Mouse (Mus musculus): ENCODE results near the gene Nt5c2. TPM values are rescaled to one million over a fixed set of nuclear protein-coding genes. Genes with fewer than 3 reads are reported as not detected.
A peak's percentile ranks its signal among the peaks of the same experiment; 100 is the strongest.

Gene Nt5c2
- polyA plus RNA-seq, 1 experiment = 11.7 TPM

DNA sequence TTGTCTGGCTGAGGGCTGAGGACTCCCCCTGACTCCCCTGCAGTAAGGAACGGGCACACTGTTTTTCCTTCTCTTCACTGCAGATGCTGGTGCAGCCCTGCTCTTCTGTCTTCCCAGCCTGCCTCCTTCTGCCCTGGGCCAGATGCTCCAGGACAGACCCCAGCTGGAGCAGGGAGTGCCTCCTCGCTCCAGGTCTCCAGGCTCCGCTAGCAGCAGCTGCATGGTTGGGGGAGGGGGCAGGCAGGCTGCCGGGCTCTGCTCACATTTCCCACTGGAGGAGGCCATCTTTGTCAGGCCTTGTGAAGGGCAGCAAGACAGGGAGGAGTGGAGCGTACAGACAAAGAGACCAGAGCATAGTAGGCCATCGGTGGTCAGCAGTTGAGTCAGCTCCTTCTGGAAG is 4.4 kb upstream of the Nt5c2 start:
- no peak for TF ChIP-seq FLI1 (IDR thresholded peaks at IDR 0.05; ENCODE audit: low read length)
- TF ChIP-seq GATA1 (IDR thresholded peaks at IDR 0.05; ENCODE audit: borderline replicate concordance, low read length) = no peak

DNA sequence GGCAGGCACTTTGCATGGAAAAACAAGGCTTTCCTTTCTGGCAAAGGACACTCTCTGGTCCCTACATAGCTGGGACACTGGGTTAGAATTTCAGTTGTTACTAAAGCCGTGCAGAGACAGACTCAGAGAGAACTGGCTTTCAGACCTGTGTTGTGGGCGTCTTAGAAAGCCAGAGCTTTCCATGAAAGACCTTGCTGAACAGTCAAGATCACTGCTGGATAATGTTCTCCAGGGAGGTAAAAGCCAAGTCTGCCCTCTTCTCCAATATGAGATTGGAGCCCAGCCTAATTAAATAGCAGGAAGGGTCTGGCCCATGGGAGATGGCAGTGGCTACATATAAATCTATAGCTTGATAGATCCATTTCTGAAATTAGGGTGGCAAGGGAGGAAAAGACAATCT is 3.4 kb upstream of the Nt5c2 start:
- H3K27me3 ChIP-seq (replicated peaks) = peaks cover 76% of the 10 kb centered on the region
- peaks cover 17% of the 10 kb centered on the region for H3K4me1 ChIP-seq

More for the DNA sequence above, 4.4 kb upstream of the Nt5c2 start:
- no peaks in the 10 kb centered on the region for H3K36me3 ChIP-seq (replicated peaks; ENCODE audit: low read length)
- H3K27me3 ChIP-seq (replicated peaks) = peaks cover 74% of the 10 kb centered on the region
- no peak overlapping the region for H3K4me3 ChIP-seq (replicated peaks)
- peaks cover 15% of the 10 kb centered on the region for H3K4me1 ChIP-seq
- H3K9me3 ChIP-seq = peaks cover 4% of the 10 kb centered on the region; the same call in 1 of the 2 replicates

DNA sequence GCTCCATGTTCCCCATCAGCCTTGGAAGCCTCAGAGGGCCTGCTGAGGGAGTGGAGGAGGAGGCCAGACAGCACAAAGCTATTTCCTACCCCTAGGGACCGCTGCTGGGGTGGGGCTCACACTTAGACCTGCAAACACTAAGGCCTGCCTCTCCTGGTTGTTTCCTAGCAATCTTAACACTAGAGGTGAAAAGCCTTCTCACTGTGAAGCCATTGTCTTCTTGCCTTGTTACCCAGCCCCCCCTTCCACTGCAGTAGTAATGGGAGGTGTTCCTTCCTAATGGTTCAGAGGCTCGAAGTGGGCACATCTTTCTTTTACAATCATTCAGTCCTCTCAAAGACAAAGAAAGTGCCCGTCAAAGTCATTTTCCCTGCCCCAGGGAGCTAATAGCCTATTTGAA is 2.9 kb upstream of the Nt5c2 start:
- Histone ChIP-seq H3K4me3 (replicated peaks) (no peak overlapping the region), H3K9me3 (peaks cover 10% of the 10 kb centered on the region; the same call in 1 of the 2 replicates), H3K4me1 (peaks cover 17% of the 10 kb centered on the region), H3K36me3 (replicated peaks; ENCODE audit: low read length) (no peaks in the 10 kb centered on the region), H3K27me3 (replicated peaks) (peaks cover 76% of the 10 kb centered on the region)
- TF ChIP-seq GATA1 (IDR thresholded peaks at IDR 0.05; ENCODE audit: borderline replicate concordance, low read length) = no peak
- TF ChIP-seq FLI1 (IDR thresholded peaks at IDR 0.05; ENCODE audit: low read length) = no peak

More for the DNA sequence above, 3.4 kb upstream of the Nt5c2 start:
- Histone ChIP-seq H3K4me3 (replicated peaks) (no peak overlapping the region), H3K36me3 (replicated peaks; ENCODE audit: low read length) (no peaks in the 10 kb centered on the region), H3K9me3 (peaks cover 5% of the 10 kb centered on the region; the same call in 1 of the 2 replicates)
- TF ChIP-seq GATA1 (IDR thresholded peaks at IDR 0.05; ENCODE audit: borderline replicate concordance, low read length) (no peak), FLI1 (IDR thresholded peaks at IDR 0.05; ENCODE audit: low read length) (no peak)

DNA sequence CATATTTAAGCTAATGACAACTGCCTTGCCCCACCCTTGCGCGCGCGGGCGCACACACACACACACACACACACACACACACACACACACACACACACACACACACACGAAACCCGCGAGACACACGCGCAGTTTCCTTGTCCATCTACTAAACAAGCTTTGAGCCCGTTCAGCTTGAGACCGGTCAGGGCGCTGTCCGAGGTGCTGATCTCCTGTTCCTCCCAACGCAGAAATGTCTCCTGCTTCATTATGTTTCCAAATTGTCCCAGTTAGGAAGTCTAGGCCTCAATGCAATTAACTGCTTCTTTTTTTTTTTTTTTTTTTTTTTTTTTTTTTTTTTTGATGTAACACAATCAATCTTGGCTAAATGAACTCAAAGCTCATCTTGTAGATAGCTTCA is 1.5 kb upstream of the Nt5c2 start:
- H3K36me3 ChIP-seq (replicated peaks; ENCODE audit: low read length) = no peaks in the 10 kb centered on the region
- peaks cover 17% of the 10 kb centered on the region for H3K4me1 ChIP-seq
- TF ChIP-seq GATA1 (IDR thresholded peaks at IDR 0.05; ENCODE audit: borderline replicate concordance, low read length) = no peak
- no peak for TF ChIP-seq FLI1 (IDR thresholded peaks at IDR 0.05; ENCODE audit: low read length)
- peaks cover 14% of the 10 kb centered on the region; the same call in 1 of the 2 replicates for H3K9me3 ChIP-seq
- no peak overlapping the region for H3K4me3 ChIP-seq (replicated peaks)
- H3K27me3 ChIP-seq (replicated peaks) = peaks cover 82% of the 10 kb centered on the region

DNA sequence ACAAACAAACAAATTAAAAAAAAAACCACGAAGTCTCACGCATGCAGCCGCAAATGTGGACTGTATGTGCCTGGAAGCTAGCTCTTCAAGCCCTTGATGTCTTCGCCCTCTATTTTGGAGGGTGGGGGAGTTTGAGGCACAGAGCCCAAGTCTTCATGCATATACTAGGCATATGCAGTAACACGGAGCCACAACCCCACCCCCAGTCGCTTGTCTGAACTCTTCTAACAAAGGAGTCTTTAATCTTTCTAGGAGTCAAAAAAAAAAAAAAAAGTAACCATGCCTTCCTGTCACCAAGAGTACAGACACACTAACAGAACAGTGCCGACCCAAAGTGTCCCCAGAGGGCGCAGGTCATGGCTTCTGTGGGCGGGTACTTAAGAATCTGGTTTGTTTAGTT is 1.0 kb upstream of the Nt5c2 start:
- Histone ChIP-seq H3K9me3 (peaks cover 14% of the 10 kb centered on the region; the same call in 1 of the 2 replicates), H3K4me1 (peaks cover 17% of the 10 kb centered on the region), H3K4me3 (replicated peaks) (no peak overlapping the region), H3K27me3 (replicated peaks) (peaks cover 84% of the 10 kb centered on the region), H3K36me3 (replicated peaks; ENCODE audit: low read length) (no peaks in the 10 kb centered on the region)
- TF ChIP-seq GATA1 (IDR thresholded peaks at IDR 0.05; ENCODE audit: borderline replicate concordance, low read length) = no peak
- TF ChIP-seq FLI1 (IDR thresholded peaks at IDR 0.05; ENCODE audit: low read length) = no peak

DNA sequence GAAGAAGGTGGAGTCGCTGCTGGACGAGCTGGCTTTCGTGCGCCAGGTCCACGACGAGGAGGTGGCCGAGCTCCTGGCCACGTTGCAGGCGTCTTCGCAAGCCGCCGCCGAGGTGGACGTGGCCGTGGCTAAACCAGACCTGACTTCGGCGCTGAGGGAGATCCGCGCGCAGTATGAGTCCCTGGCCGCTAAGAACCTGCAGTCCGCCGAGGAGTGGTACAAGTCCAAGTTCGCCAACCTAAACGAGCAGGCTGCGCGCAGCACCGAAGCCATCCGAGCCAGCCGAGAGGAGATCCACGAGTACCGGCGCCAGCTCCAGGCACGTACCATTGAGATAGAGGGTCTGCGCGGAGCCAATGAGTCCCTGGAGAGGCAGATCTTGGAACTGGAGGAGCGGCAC is 443 bp upstream of the Nt5c2 start:
- no peak for TF ChIP-seq GATA1 (IDR thresholded peaks at IDR 0.05; ENCODE audit: borderline replicate concordance, low read length)
- TF ChIP-seq FLI1 (IDR thresholded peaks at IDR 0.05; ENCODE audit: low read length) = no peak
- peaks cover 14% of the 10 kb centered on the region; the same call in 1 of the 2 replicates for H3K9me3 ChIP-seq
- H3K36me3 ChIP-seq (replicated peaks; ENCODE audit: low read length) = no peaks in the 10 kb centered on the region
- peaks cover 17% of the 10 kb centered on the region for H3K4me1 ChIP-seq
- H3K27me3 ChIP-seq (replicated peaks) = peaks cover 85% of the 10 kb centered on the region
- H3K4me3 ChIP-seq (replicated peaks) = peak overlapping the region; percentile 88

DNA sequence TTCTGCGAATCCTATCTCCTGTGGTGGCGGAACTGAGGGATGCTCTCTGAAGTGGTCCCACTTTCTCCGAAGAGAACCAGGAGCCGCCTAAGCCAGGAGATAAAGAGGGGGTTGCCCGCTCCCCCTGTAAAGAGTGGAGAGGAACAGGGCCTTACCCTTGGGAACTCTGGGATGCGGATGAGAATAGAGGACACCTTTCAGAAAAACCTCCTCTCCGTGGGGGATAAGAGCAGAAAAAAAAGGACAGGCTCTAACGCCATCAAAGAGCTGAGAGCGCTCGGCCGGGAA is 850 bp downstream of the Nt5c2 start:
- Histone ChIP-seq H3K4me3 (replicated peaks) (no peak overlapping the region), H3K9me3 (peaks cover 14% of the 10 kb centered on the region; the same call in 1 of the 2 replicates), H3K27me3 (replicated peaks) (peaks cover 81% of the 10 kb centered on the region), H3K4me1 (peaks cover 17% of the 10 kb centered on the region), H3K36me3 (replicated peaks; ENCODE audit: low read length) (no peaks in the 10 kb centered on the region)
- TF ChIP-seq GATA1 (IDR thresholded peaks at IDR 0.05; ENCODE audit: borderline replicate concordance, low read length) (no peak), FLI1 (IDR thresholded peaks at IDR 0.05; ENCODE audit: low read length) (no peak)

DNA sequence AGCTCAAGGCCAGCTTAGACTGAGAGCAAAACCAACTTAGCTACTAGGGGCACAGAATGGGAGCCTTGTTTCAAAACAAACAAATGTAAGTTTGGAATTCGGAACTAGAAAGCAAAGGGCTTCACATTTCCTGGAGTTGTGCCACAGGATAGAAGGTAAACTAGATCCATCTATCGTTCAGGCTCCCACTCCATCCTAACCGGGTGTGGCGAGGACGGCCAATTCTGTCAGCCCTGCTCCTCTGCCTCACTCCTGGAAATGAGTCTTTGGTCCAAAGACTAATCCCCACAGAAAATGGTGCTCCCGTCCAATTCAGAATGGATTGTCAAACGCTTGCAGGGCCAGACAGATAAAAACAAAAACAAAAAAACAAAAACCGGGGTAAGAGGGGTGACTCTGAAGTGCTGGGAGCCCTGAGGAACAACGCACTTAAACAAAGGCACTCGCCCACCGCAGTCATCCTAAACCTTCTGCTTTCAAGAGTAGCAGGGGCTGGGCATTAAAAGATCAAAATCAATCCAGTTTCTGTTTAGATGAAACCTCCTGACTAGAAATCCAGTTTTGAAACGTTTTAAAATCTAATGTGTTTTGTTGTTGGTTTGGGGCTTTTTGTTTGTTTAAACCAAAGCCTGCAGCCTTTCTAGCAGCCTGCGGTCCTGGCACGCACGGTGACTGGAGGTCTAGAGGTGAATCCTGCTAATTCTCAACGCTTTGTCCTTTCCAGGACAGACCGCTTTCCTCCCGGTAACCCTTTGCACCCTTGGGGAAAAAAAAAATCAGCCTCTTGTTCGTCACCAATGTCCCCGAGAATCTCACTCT is 1.4 kb downstream of the Nt5c2 start:
- Histone ChIP-seq H3K27me3 (replicated peaks) (peaks cover 80% of the 10 kb centered on the region), H3K36me3 (replicated peaks; ENCODE audit: low read length) (no peaks in the 10 kb centered on the region), H3K4me1 (peaks cover 17% of the 10 kb centered on the region), H3K9me3 (peaks cover 14% of the 10 kb centered on the region; the same call in 1 of the 2 replicates), H3K4me3 (replicated peaks) (no peak overlapping the region)
- TF ChIP-seq FLI1 (IDR thresholded peaks at IDR 0.05; ENCODE audit: low read length) (no peak), GATA1 (IDR thresholded peaks at IDR 0.05; ENCODE audit: borderline replicate concordance, low read length) (no peak)

DNA sequence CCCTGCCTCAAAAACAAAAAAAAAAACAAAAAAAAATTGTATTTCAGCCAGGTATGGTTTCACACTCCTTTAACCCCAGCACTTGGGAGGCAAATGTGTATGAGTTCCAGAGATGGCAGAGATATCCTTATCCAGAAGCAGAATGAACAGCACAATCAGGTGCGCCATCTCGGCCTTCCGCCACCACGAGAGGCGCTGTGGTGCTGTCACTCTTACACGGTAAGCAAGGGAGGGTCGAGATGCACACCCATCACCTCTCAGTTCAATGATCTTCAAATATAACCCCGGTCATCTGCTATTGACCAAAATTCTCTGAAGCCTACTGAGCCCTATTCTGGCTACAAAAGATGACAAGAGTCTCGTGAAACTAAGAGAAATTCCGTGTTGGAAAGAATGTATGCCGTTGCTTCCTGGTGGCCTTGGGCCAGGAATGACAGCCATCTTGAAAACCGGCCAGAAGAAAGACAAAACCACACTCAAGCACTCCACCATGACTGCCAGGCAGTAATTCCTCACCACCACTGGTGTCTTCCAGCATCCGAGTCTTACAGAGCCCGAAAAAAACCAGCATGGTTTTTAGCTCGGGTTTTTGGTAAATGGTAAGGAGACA is 2.3 kb downstream of the Nt5c2 start:
- H3K36me3 ChIP-seq (replicated peaks; ENCODE audit: low read length) = no peaks in the 10 kb centered on the region
- peaks cover 21% of the 10 kb centered on the region for H3K9me3 ChIP-seq
- peaks cover 76% of the 10 kb centered on the region for H3K27me3 ChIP-seq (replicated peaks)
- TF ChIP-seq GATA1 (IDR thresholded peaks at IDR 0.05; ENCODE audit: borderline replicate concordance, low read length) (no peak), FLI1 (IDR thresholded peaks at IDR 0.05; ENCODE audit: low read length) (no peak)
- H3K4me3 ChIP-seq (replicated peaks) = no peak overlapping the region
- H3K4me1 ChIP-seq = peaks cover 17% of the 10 kb centered on the region

DNA sequence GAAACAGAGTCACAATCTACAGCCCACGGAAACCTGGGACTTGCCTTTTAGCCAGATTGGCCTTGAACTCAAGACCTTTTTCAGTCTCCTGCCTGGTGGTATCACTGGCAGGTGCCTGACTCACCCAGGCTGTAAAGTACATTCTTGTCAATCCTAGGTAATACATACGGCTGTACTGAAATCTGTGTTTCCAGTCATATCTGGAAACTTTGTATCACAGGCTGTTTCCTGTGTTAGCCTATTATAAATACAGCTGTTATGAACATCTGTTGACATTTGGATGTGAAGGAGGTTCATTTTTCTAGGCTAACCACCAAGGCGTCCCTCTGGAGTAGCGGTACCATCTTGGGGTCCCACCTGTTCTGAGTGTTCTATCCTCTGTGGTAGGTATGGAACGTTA is 5.0 kb downstream of the Nt5c2 start:
- Histone ChIP-seq H3K27me3 (replicated peaks) (peaks cover 58% of the 10 kb centered on the region), H3K9me3 (peaks cover 17% of the 10 kb centered on the region), H3K36me3 (replicated peaks; ENCODE audit: low read length) (no peaks in the 10 kb centered on the region), H3K4me3 (replicated peaks) (no peak overlapping the region), H3K4me1 (peaks cover 8% of the 10 kb centered on the region)
- TF ChIP-seq FLI1 (IDR thresholded peaks at IDR 0.05; ENCODE audit: low read length) = no peak
- TF ChIP-seq GATA1 (IDR thresholded peaks at IDR 0.05; ENCODE audit: borderline replicate concordance, low read length) = no peak
